Mouse (Mus musculus) midbrain, embryonic 12.5 days (tissue): ENCODE results near the gene Fto. TPM values are rescaled to one million over a fixed set of nuclear protein-coding genes. Genes with fewer than 3 reads are reported as not detected.

ENCODE experiments used
- ATAC-seq: fragments of 200-750 bp; cut with Nextera tagmentation; 2 replicates; pipeline ENCODE4 v1.8.0; 2017; ENCODE audit warnings: low read depth, moderate TSS enrichment, moderate library complexity; ENCODE audit not compliant: low FRiP score
- H3K27ac ChIP-seq: fragments of 300-500 bp; sonication (generic); replicated peaks from 2 replicates; pipeline ENCODE4 v1.5.1; 2016; ENCODE audit warnings: mild to moderate bottlenecking
- H3K27me3 ChIP-seq: fragments of 300-500 bp; sonication (generic); 2 replicates; pipeline ENCODE4 v1.6.1; 2016; ENCODE audit warnings: mild to moderate bottlenecking
- H3K36me3 ChIP-seq: fragments of 300-500 bp; sonication (generic); 2 replicates; pipeline ENCODE4 v1.6.1; 2016
- H3K4me1 ChIP-seq: fragments of 300-500 bp; sonication (generic); 2 replicates; pipeline ENCODE4 v1.6.1; 2016
- H3K4me2 ChIP-seq: fragments of 300-500 bp; sonication (generic); replicated peaks from 2 replicates; pipeline ENCODE4 v1.6.1; 2016; ENCODE audit warnings: mild to moderate bottlenecking, moderate library complexity
- H3K4me3 ChIP-seq: fragments of 300-500 bp; sonication (generic); 2 replicates; pipeline ENCODE4 v1.5.1; 2016; ENCODE audit warnings: mild to moderate bottlenecking
- H3K9ac ChIP-seq: fragments of 300-500 bp; sonication (generic); replicated peaks from 2 replicates; pipeline ENCODE4 v1.6.1; 2016; ENCODE audit warnings: mild to moderate bottlenecking, moderate library complexity
- H3K9me3 ChIP-seq: fragments of 300-500 bp; sonication (generic); 2 replicates; pipeline ENCODE4 v1.6.1; 2016; ENCODE audit warnings: mild to moderate bottlenecking
- WGBS: fragments of 180-500 bp; shearing (Covaris S2); methylation state at CpG from one replicate; pipeline ENCODE4 v1.1.7; 2016; 5-methylcytosine and 5-hydroxymethylcytosine counted together
- polyA plus RNA-seq: library from polyadenylated mRNA; unstranded; fragments of >200 nt; fragmentation: Nextera tagmentation; extraction: Ambion mirVana; gene quantifications from 2 replicates; pipeline ENCODE4 v1.2.1, GENCODE M21; 2016

The Fto gene
- polyA plus RNA-seq, 1 experiment from 2014 or later, result 115 TPM

GRCm38 (mm10) chr8:91286237-91286636 lies 27.1 kb upstream of the Fto start:
- H3K4me1 ChIP-seq, result no peaks in the 10 kb centered on the region
- no peak for ATAC-seq
- 83% methylated on average over 8 of the region's 8 CpGs for WGBS
- H3K4me3 ChIP-seq, result no peak overlapping the region
- no peak overlapping the region for H3K4me2 ChIP-seq
- H3K9me3 ChIP-seq, result no peaks in the 10 kb centered on the region
- no peak overlapping the region for H3K9ac ChIP-seq
- H3K27me3 ChIP-seq, result no peaks in the 10 kb centered on the region
- H3K27ac ChIP-seq, result no peak overlapping the region
- H3K36me3 ChIP-seq, result no peaks in the 10 kb centered on the region

- Histone ChIP-seq H3K36me3 (no peaks in the 10 kb centered on the region), H3K4me2 (no peak overlapping the region), H3K27me3 (no peaks in the 10 kb centered on the region), H3K9me3 (no peaks in the 10 kb centered on the region), H3K4me1 (0 out of 2 replicates have a peak, but pooled peaks cover 4% of the 10 kb centered on the region), H3K4me3 (no peak overlapping the region), H3K27ac (no peak overlapping the region), H3K9ac (no peak overlapping the region)
- whole genome bisulfite sequencing, result 91% methylated on average over 4 of the region's 4 CpGs
- ATAC-seq, result no peak
Measured at GRCm38 (mm10) chr8:91290576-91290975, 22.7 kb upstream of the Fto start.

GRCm38 (mm10) chr8:91295786-91296185 lies 17.5 kb upstream of the Fto start:
- Histone ChIP-seq H3K9me3 (no peaks in the 10 kb centered on the region), H3K27me3 (no peaks in the 10 kb centered on the region), H3K27ac (no peak overlapping the region), H3K4me2 (no peak overlapping the region), H3K4me1 (0 out of 2 replicates have a peak, but pooled peaks cover 4% of the 10 kb centered on the region), H3K36me3 (peaks cover 8% of the 10 kb centered on the region; the same call in 1 of the 2 replicates), H3K9ac (no peak overlapping the region), H3K4me3 (no peak overlapping the region)
- ATAC-seq, result no peak
- 91% methylated on average over 5 of the region's 5 CpGs for WGBS

GRCm38 (mm10) chr8:91298672-91299071 lies 14.7 kb upstream of the Fto start:
- no peak overlapping the region for H3K4me3 ChIP-seq
- no peaks in the 10 kb centered on the region for H3K27me3 ChIP-seq
- no peak overlapping the region for H3K9ac ChIP-seq
- H3K4me2 ChIP-seq, result no peak overlapping the region
- H3K36me3 ChIP-seq, result peaks cover 18% of the 10 kb centered on the region
- 94% methylated on average over 2 of the region's 2 CpGs for WGBS
- no peak overlapping the region for H3K27ac ChIP-seq
- ATAC-seq, result no peak
- no peaks in the 10 kb centered on the region for H3K9me3 ChIP-seq
- H3K4me1 ChIP-seq, result 0 out of 2 replicates have a peak, but pooled peaks cover 4% of the 10 kb centered on the region

- Histone ChIP-seq H3K4me2 (no peak overlapping the region), H3K36me3 (peaks cover 23% of the 10 kb centered on the region), H3K4me3 (no peak overlapping the region), H3K4me1 (no peaks in the 10 kb centered on the region), H3K27ac (no peak overlapping the region), H3K9me3 (no peaks in the 10 kb centered on the region), H3K9ac (no peak overlapping the region), H3K27me3 (no peaks in the 10 kb centered on the region)
- ATAC-seq, result no peak
- 85% methylated on average over 17 of the region's 17 CpGs for WGBS
Measured at GRCm38 (mm10) chr8:91304481-91305386, 8.6 kb upstream of the Fto start.

- Histone ChIP-seq H3K4me3 (peak overlapping the region; percentile 72), H3K36me3 (0 out of 2 replicates have a peak, but pooled peaks cover 2% of the 10 kb centered on the region), H3K27ac (no peak overlapping the region), H3K9ac (peak overlapping the region; percentile 64), H3K9me3 (no peaks in the 10 kb centered on the region), H3K4me1 (peaks cover 29% of the 10 kb centered on the region), H3K4me2 (peak overlapping the region; percentile 72), H3K27me3 (no peaks in the 10 kb centered on the region)
- ATAC-seq, result no peak
- 84% methylated on average over 2 of the region's 2 CpGs for WGBS
Measured at GRCm38 (mm10) chr8:91312342-91312741, 983 bp upstream of the Fto start.

- Histone ChIP-seq H3K9ac (no peak overlapping the region), H3K4me3 (no peak overlapping the region), H3K4me1 (peaks cover 22% of the 10 kb centered on the region), H3K9me3 (no peaks in the 10 kb centered on the region), H3K27ac (no peak overlapping the region), H3K36me3 (no peaks in the 10 kb centered on the region), H3K4me2 (no peak overlapping the region), H3K27me3 (no peaks in the 10 kb centered on the region)
- WGBS, result 92% methylated on average over 5 of the region's 5 CpGs
- ATAC-seq, result no peak
Measured at GRCm38 (mm10) chr8:91317567-91318227, 4.4 kb downstream of the Fto start.

GRCm38 (mm10) chr8:91318938-91319729 lies 5.8 kb downstream of the Fto start:
- 92% methylated on average over 7 of the region's 7 CpGs for WGBS
- no peak for ATAC-seq
- Histone ChIP-seq H3K9me3 (no peaks in the 10 kb centered on the region), H3K4me3 (no peak overlapping the region), H3K4me2 (no peak overlapping the region), H3K36me3 (no peaks in the 10 kb centered on the region), H3K27ac (no peak overlapping the region), H3K4me1 (peaks cover 17% of the 10 kb centered on the region), H3K9ac (no peak overlapping the region), H3K27me3 (no peaks in the 10 kb centered on the region)

GRCm38 (mm10) chr8:91323511-91323910 lies 10.2 kb downstream of the Fto start:
- no peak for ATAC-seq
- H3K9me3 ChIP-seq, result no peaks in the 10 kb centered on the region
- no peak overlapping the region for H3K9ac ChIP-seq
- no peak overlapping the region for H3K27ac ChIP-seq
- H3K4me2 ChIP-seq, result no peak overlapping the region
- H3K4me1 ChIP-seq, result peaks cover 10% of the 10 kb centered on the region
- WGBS, result 76% methylated on average over 7 of the region's 7 CpGs
- H3K4me3 ChIP-seq, result no peak overlapping the region
- H3K27me3 ChIP-seq, result no peaks in the 10 kb centered on the region
- H3K36me3 ChIP-seq, result no peaks in the 10 kb centered on the region; the same call in 1 of the 2 replicates

GRCm38 (mm10) chr8:91324271-91324670 lies 10.9 kb downstream of the Fto start:
- Histone ChIP-seq H3K4me1 (peaks cover 16% of the 10 kb centered on the region), H3K27me3 (no peaks in the 10 kb centered on the region), H3K36me3 (no peaks in the 10 kb centered on the region; the same call in 1 of the 2 replicates), H3K27ac (no peak overlapping the region), H3K9ac (no peak overlapping the region), H3K4me2 (no peak overlapping the region), H3K4me3 (no peak overlapping the region), H3K9me3 (no peaks in the 10 kb centered on the region)
- WGBS, result 34% methylated on average over 9 of the region's 9 CpGs
- ATAC-seq, result no peak

- 86% methylated on average over 4 of the region's 4 CpGs for WGBS
- Histone ChIP-seq H3K36me3 (no peaks in the 10 kb centered on the region; the same call in 1 of the 2 replicates), H3K4me3 (no peak overlapping the region), H3K9me3 (no peaks in the 10 kb centered on the region), H3K9ac (no peak overlapping the region), H3K27me3 (no peaks in the 10 kb centered on the region), H3K4me2 (no peak overlapping the region), H3K27ac (no peak overlapping the region), H3K4me1 (peaks cover 23% of the 10 kb centered on the region)
- no peak for ATAC-seq
Measured at GRCm38 (mm10) chr8:91324916-91325315, 11.6 kb downstream of the Fto start.
